Mouse (Mus musculus) splenic B cell, adult 2 months (primary cell): ENCODE data around the gene Plod3.
A peak's percentile ranks its signal among the peaks of the same experiment; 100 is the strongest.

ENCODE experiments used
- DNase-seq: peaks from one replicate; pipeline ENCODE4 v3.0.0-alpha.2; 2011; ENCODE audit warnings: low read depth, low spot score
- H3K27me3 ChIP-seq: 2 replicates; pipeline ENCODE4 v1.6.1; 2012; ENCODE audit warnings: mild to moderate bottlenecking, low read length, moderate library complexity, mixed read lengths; ENCODE audit not compliant: control insufficient read depth, poor library complexity, insufficient read depth, severe bottlenecking
- H3K36me3 ChIP-seq: 2 replicates; pipeline ENCODE4 v1.6.1; 2012; ENCODE audit warnings: mild to moderate bottlenecking, low read length, moderate library complexity, mixed read lengths; ENCODE audit not compliant: control insufficient read depth, poor library complexity, insufficient read depth, severe bottlenecking

Gene Plod3

GRCm38 (mm10) chr5:136957250-136957649, 29.6 kb upstream of the Plod3 start:
- no peaks in the 10 kb centered on the region for H3K36me3 ChIP-seq
- DNase-seq, result no peak

GRCm38 (mm10) chr5:136958991-136959605, 27.7 kb upstream of the Plod3 start:
- DNase-seq, result no peak
- Histone ChIP-seq H3K36me3 (peaks cover 6% of the 10 kb centered on the region; the same call in 1 of the 2 replicates), H3K27me3 (no peaks in the 10 kb centered on the region)

More at GRCm38 (mm10) chr5:136957250-136957649, 29.6 kb upstream of the Plod3 start:
- no peaks in the 10 kb centered on the region for H3K27me3 ChIP-seq

GRCm38 (mm10) chr5:136960053-136960452, 26.8 kb upstream of the Plod3 start:
- no peaks in the 10 kb centered on the region for H3K27me3 ChIP-seq
- DNase-seq, result no peak
- peaks cover 9% of the 10 kb centered on the region; the same call in 1 of the 2 replicates for H3K36me3 ChIP-seq

- H3K27me3 ChIP-seq, result no peaks in the 10 kb centered on the region
- H3K36me3 ChIP-seq, result peaks cover 19% of the 10 kb centered on the region
- DNase-seq, result no peak
Observed at GRCm38 (mm10) chr5:136961334-136961982, 25.4 kb upstream of the Plod3 start.

GRCm38 (mm10) chr5:136961983-136962461, 24.8 kb upstream of the Plod3 start:
- Histone ChIP-seq H3K27me3 (no peaks in the 10 kb centered on the region), H3K36me3 (peaks cover 19% of the 10 kb centered on the region)
- peak; percentile 86 for DNase-seq

GRCm38 (mm10) chr5:136962501-136962900, 24.3 kb upstream of the Plod3 start:
- no peaks in the 10 kb centered on the region for H3K27me3 ChIP-seq

GRCm38 (mm10) chr5:136962966-136963540, 23.8 kb upstream of the Plod3 start:
- H3K36me3 ChIP-seq, result peaks cover 20% of the 10 kb centered on the region
- no peaks in the 10 kb centered on the region for H3K27me3 ChIP-seq
- DNase-seq, result no peak

More at GRCm38 (mm10) chr5:136962501-136962900, 24.3 kb upstream of the Plod3 start:
- DNase-seq, result peak; percentile 88
- peaks cover 19% of the 10 kb centered on the region for H3K36me3 ChIP-seq

- peaks cover 21% of the 10 kb centered on the region for H3K36me3 ChIP-seq
- no peak for DNase-seq
- H3K27me3 ChIP-seq, result no peaks in the 10 kb centered on the region
Observed at GRCm38 (mm10) chr5:136965210-136965609, 21.6 kb upstream of the Plod3 start.

- DNase-seq, result no peak
- Histone ChIP-seq H3K27me3 (no peaks in the 10 kb centered on the region), H3K36me3 (peaks cover 21% of the 10 kb centered on the region)
Observed at GRCm38 (mm10) chr5:136965686-136966085, 21.1 kb upstream of the Plod3 start.

GRCm38 (mm10) chr5:136966331-136966730, 20.5 kb upstream of the Plod3 start, which contains the start of gene Cldn15:
TSS of gene Cldn15 (plus strand) at chr5:136966616.
- Histone ChIP-seq H3K27me3 (no peaks in the 10 kb centered on the region), H3K36me3 (peaks cover 21% of the 10 kb centered on the region)
- no peak for DNase-seq

- Histone ChIP-seq H3K36me3 (peaks cover 21% of the 10 kb centered on the region), H3K27me3 (no peaks in the 10 kb centered on the region)
- no peak for DNase-seq
Observed at GRCm38 (mm10) chr5:136966861-136967455, 19.9 kb upstream of the Plod3 start.

- no peaks in the 10 kb centered on the region for H3K27me3 ChIP-seq
- no peak for DNase-seq
- H3K36me3 ChIP-seq, result peaks cover 21% of the 10 kb centered on the region
Observed at GRCm38 (mm10) chr5:136967592-136967991, 19.2 kb upstream of the Plod3 start.

- peaks cover 5% of the 10 kb centered on the region for H3K36me3 ChIP-seq
- H3K27me3 ChIP-seq, result no peaks in the 10 kb centered on the region
- DNase-seq, result peak; percentile 84
Observed at GRCm38 (mm10) chr5:136970703-136971102, 16.1 kb upstream of the Plod3 start.

GRCm38 (mm10) chr5:136973670-136974069, 13.1 kb upstream of the Plod3 start:
- no peak for DNase-seq
- Histone ChIP-seq H3K27me3 (no peaks in the 10 kb centered on the region), H3K36me3 (no peaks in the 10 kb centered on the region)

GRCm38 (mm10) chr5:136977769-136978168, 9.1 kb upstream of the Plod3 start:
- H3K27me3 ChIP-seq, result no peaks in the 10 kb centered on the region
- no peak for DNase-seq
- no peaks in the 10 kb centered on the region for H3K36me3 ChIP-seq
